Mouse (Mus musculus): ENCODE measurements around the gene Gng7.
A peak's percentile ranks its signal among the peaks of the same experiment; 100 is the strongest.

DNA sequence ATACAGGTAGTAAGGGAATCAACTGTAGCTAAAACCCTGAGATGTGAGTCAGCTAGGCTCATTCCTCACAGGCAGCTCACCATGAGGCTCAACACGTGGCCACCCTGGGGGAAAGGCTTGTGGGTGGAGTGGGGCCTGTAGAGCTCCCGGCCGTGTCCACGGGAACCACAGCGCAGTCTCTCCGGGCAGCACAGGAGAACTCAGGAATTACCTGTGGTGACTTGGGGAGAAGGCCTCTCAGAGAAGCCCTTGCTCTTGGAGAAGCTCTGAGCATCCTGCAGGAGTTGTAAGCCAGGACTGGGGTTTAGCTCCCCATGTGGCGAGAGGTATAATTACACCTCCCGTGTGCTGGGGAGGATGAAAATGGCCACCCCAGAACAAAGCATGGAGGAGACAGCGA is 59.2 kb downstream of the Gng7 start:
- TF ChIP-seq CTCF (conservative IDR thresholded peaks at IDR 0.05; ENCODE audit: insufficient read depth, insufficient read length, low read depth, low read length) (peak; percentile 89), POLR2A (IDR thresholded peaks at IDR 0.05; ENCODE audit: low read depth, low read length) (no peak)

All from kidney, adult 2 months (tissue).